Mouse (Mus musculus) gastrocnemius, postnatal 25 days (tissue): ENCODE data around the gene Dmtf1. TPM values are rescaled to one million over a fixed set of nuclear protein-coding genes. Genes with fewer than 3 reads are reported as not detected.
"Not testable (repeated sequence)": the region's sequence is repeated elsewhere in the genome, so short reads cannot be mapped to it uniquely, and the experiment has no call there.

ENCODE experiments used
- DNase-seq: peaks from one replicate; pipeline ENCODE4 v3.0.0; 2022
- long read RNA-seq, 2 experiments: library from polyadenylated mRNA; stranded (forward); transcript quantifications; one replicate each; pipeline ENCODE4 v2.0.0; 2021
- total RNA-seq, 2 experiments: library from RNA; stranded (reverse); gene quantifications; 1 replicate in 1 of 2; 2 replicates in 1 of 2; pipeline ENCODE4 v1.2.3; 2021

The Dmtf1 gene
- 1 to 10 TPM; 8.6 to 9.4 TPM for total RNA-seq
- long read RNA-seq, experiment 1, partial matches to known transcripts, result 0 of 6 reads
- long read RNA-seq, experiment 1, other reads (novel, unspliced or antisense), result 5 of 6 reads
- long read RNA-seq, experiment 2, partial matches to known transcripts, result 0 of 10 reads
- long read RNA-seq, experiment 2, other reads (novel, unspliced or antisense), result 7 of 10 reads

GRCm38 (mm10) chr5:9161456-9162041, at the start of gene Dmtf1:
Gene Dmtf1, minus strand, starts transcription at chr5:9161776.
- DNase-seq, result peak; percentile 89

GRCm38 (mm10) chr5:9186467-9186866, 24.9 kb upstream of the Dmtf1 start:
- no peak for DNase-seq

- DNase-seq, result no peak
Measured at GRCm38 (mm10) chr5:9173295-9173694, 11.7 kb upstream of the Dmtf1 start.

- DNase-seq, result not testable (repeated sequence)
Measured at GRCm38 (mm10) chr5:9169328-9170005, 7.9 kb upstream of the Dmtf1 start.

GRCm38 (mm10) chr5:9166366-9166765, 4.8 kb upstream of the Dmtf1 start:
- DNase-seq, result no peak

GRCm38 (mm10) chr5:9165151-9165550, 3.6 kb upstream of the Dmtf1 start:
- DNase-seq, result not testable (repeated sequence)

- DNase-seq, result no peak
Measured at GRCm38 (mm10) chr5:9163411-9163810, 1.8 kb upstream of the Dmtf1 start.

GRCm38 (mm10) chr5:9162088-9162487, 512 bp upstream of the Dmtf1 start:
- no peak for DNase-seq

GRCm38 (mm10) chr5:9160831-9161455, 633 bp downstream of the Dmtf1 start:
- no peak for DNase-seq

GRCm38 (mm10) chr5:9157336-9157735, 4.2 kb downstream of the Dmtf1 start:
- no peak for DNase-seq

GRCm38 (mm10) chr5:9156746-9157145, 4.8 kb downstream of the Dmtf1 start:
- DNase-seq, result no peak

GRCm38 (mm10) chr5:9149273-9149850, 12.2 kb downstream of the Dmtf1 start:
- no peak for DNase-seq

- DNase-seq, result no peak
Measured at GRCm38 (mm10) chr5:9142376-9142775, 19.2 kb downstream of the Dmtf1 start.

GRCm38 (mm10) chr5:9140724-9141123, 20.9 kb downstream of the Dmtf1 start:
- DNase-seq, result no peak

- no peak for DNase-seq
Measured at GRCm38 (mm10) chr5:9135588-9135987, 26.0 kb downstream of the Dmtf1 start.

GRCm38 (mm10) chr5:9131786-9132185, 29.8 kb downstream of the Dmtf1 start:
- DNase-seq, result no peak

GRCm38 (mm10) chr5:9128566-9128965, 33.0 kb downstream of the Dmtf1 start:
- no peak for DNase-seq

- DNase-seq, result no peak
Measured at GRCm38 (mm10) chr5:9124134-9124533, 37.4 kb downstream of the Dmtf1 start.

GRCm38 (mm10) chr5:9114162-9114561, 47.4 kb downstream of the Dmtf1 start:
- DNase-seq, result no peak

- DNase-seq, result no peak
Measured at GRCm38 (mm10) chr5:9111759-9112158, 49.8 kb downstream of the Dmtf1 start.

- no peak for DNase-seq
Measured at GRCm38 (mm10) chr5:9111285-9111684, 50.3 kb downstream of the Dmtf1 start.

- no peak for DNase-seq
Measured at GRCm38 (mm10) chr5:9109582-9109981, 52.0 kb downstream of the Dmtf1 start.

- no peak for DNase-seq
Measured at GRCm38 (mm10) chr5:9108490-9108889, 53.1 kb downstream of the Dmtf1 start.
